Mouse (Mus musculus): Measurements from ENCODE around the gene Amacr. TPM values are rescaled to one million over a fixed set of nuclear protein-coding genes. Genes with fewer than 3 reads are reported as not detected.

The Amacr gene
- total RNA-seq, 2 experiments from 2014 or later: 23.4 to 26.2 TPM

DNA sequence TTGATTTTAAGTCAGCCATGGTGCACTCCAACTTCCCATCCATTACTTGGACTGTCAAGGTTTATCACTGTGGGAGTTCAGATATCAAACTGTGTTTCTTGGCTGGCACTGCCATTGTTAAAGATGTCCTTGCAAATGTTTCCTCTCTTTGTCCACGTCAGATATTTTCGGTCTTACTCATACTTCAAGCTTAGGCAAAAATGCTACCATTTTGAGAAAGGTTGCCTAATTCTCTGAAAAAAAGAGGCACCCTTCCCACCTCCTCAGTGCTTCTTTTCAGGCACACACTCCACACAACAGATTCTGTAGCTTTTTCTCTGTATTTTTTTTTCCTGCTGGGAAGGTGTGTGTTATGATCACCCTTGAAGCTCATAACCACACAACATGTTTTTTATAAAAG is 59.7 kb downstream of the Amacr start:
- DNase-seq: no peak
- intact Hi-C loops (cut with DNase I): no loop called here

DNA sequence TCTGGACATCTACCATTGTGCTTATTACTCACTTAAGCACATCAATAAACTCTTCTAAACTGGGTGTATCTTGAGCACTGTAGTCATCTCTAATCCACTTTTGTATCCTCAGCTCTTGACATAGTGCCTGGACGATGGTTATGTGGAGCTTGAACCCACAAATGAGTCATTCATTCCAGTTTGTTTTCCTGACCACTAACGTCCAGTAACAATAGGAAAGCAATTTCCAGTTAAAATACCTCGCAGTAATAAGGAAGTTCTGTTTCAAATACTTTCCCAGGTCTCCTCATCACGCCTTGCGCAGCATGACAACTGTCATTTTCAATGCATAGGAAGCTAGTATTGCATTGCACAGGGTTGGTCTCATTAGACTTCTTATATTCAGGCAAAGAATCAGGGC is 61.3 kb downstream of the Amacr start:
- intact Hi-C loops (cut with DNase I): no loop called here
- no peak for DNase-seq

Other genes starting within 250 kb of the Amacr start
- under 1 TPM; 0.27 to 0.53 TPM for gene C1qtnf3, start 29.4 kb upstream of the Amacr start, total RNA-seq (2021)
- gene Slc45a2, start 19.0 kb downstream of the Amacr start, total RNA-seq (2021): not detected
- gene Rxfp3, start 56.2 kb downstream of the Amacr start, total RNA-seq (2021): under 1 TPM; 0.05 to 0.07 TPM
- 10 to 100 TPM; 17.4 to 17.9 TPM for gene Adamts12, start 83.0 kb downstream of the Amacr start, total RNA-seq (2021)